Mouse (Mus musculus): ENCODE data around the gene Txnip.

The Txnip gene

GRCm38 (mm10) chr3:96551203-96551602 lies 6.6 kb upstream of the Txnip start:
- peak in 1 of 2 experiments; percentile 37 for DNase-seq (ENCODE audit: low spot score in 2 of 2)

GRCm38 (mm10) chr3:96551890-96552289 lies 5.9 kb upstream of the Txnip start:
- DNase-seq (ENCODE audit: low spot score in 2 of 2): no peak

- DNase-seq (ENCODE audit: low spot score in 2 of 2): no peak
These were observed 4.2 kb upstream of the Txnip start for GRCm38 (mm10) chr3:96553601-96554000.

GRCm38 (mm10) chr3:96554251-96554650 lies 3.5 kb upstream of the Txnip start:
- no peak for DNase-seq (ENCODE audit: low spot score in 2 of 2)

GRCm38 (mm10) chr3:96555041-96555596 lies 2.6 kb upstream of the Txnip start:
- DNase-seq (ENCODE audit: low spot score in 2 of 2): no peak

DNA sequence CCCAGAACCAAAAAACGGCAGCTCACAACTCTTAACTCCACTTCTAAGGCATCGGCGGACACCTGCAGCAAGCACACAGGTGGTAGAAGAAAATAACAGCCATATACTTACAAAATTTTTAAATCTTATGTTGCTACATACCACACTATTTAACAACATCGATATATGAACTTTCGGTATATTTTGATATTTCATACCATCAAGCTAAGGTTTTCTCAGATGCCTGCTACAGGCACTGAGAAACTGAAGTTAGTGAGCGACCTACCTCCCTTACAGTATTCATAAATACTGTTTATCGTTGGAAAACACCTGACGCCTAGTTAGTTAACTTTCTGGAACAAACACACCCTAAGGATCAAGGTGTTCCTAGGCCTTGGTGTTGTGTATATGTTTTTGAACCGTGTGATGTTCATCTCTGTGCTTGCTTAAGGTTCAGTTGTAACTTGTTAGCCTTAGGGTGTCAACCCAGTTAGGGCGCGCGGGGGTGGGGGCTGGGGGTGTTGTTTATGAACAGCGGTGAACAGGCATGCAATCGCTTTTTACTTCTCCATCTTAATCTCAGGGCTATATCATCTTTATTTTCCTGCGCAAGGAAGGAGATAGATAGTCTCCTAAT lies 1.6 kb upstream of the Txnip start:
- DNase-seq (ENCODE audit: low spot score in 2 of 2): no peak

GRCm38 (mm10) chr3:96556651-96557635 lies 814 bp upstream of the Txnip start:
- no peak for DNase-seq (ENCODE audit: low spot score in 2 of 2)

DNA sequence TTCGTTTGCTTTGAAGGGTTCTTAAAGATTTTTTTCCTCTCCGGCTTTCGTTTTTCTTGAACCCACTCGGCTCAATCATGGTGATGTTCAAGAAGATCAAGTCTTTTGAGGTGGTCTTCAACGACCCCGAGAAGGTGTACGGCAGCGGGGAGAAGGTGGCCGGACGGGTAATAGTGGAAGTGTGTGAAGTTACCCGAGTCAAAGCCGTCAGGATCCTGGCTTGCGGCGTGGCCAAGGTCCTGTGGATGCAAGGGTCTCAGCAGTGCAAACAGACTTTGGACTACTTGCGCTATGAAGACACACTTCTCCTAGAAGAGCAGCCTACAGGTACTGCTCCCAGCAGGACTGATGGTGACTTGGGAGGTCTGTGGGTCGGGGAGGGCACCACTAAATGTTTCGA lies 402 bp downstream of the Txnip start:
- DNase-seq (ENCODE audit: low spot score in 2 of 2): no peak

DNA sequence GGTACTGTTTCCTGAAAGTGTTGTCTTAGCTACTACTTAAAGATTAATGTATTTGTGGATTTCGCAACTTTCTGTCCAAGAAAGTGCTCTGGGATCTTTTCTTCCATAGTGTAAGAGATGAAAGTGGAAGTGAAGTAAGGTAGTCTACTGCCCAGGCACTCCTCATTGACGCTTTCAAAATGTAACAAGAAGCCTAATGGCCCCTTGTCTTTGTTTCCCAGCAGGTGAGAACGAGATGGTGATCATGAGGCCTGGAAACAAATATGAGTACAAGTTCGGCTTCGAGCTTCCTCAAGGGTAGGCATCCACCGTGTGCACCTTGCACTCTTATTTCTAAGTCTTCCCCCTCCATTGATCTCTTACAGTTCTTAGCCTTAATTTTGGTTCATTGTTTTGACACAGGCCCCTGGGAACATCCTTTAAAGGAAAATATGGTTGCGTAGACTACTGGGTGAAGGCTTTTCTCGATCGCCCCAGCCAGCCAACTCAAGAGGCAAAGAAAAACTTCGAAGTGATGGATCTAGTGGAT lies 975 bp downstream of the Txnip start:
- DNase-seq (ENCODE audit: low spot score in 2 of 2): no peak

GRCm38 (mm10) chr3:96559398-96559910 lies 1.7 kb downstream of the Txnip start:
- DNase-seq (ENCODE audit: low spot score in 2 of 2): no peak

DNA sequence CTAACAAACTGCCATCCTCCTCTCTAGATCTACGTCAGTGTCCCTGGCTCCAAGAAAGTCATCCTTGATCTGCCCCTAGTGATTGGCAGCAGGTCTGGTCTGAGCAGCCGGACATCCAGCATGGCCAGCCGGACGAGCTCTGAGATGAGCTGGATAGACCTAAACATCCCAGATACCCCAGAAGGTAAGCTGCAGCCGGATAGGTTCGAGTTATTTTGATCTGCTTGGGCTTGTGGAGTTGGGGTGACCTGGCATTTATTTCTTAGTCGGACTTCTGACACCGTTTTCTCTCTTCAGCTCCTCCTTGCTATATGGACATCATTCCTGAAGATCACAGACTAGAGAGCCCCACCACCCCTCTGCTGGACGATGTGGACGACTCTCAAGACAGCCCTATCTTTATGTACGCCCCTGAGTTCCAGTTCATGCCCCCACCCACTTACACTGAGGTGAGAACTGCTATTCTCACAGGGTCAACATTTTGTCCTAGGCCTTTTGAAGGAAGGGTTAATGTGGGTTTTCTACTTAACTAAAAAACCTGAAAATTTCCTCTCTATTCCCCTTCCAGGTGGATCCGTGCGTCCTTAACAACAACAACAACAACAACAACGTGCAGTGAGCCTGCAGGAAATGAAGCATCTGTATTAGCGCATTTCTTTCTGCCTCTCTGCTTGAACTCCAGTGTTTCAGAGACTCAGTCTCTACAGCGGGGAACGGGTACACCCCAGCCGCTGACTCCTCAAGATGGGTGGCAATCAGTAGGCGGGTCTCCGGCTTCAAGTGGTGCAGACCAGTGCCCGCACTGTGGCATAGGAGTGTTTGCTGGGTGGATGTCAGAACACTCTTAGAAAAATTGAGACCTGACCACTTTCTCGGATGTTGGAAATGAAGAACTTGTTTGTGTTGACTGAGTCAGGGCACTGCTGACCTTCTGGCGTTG lies 2.4 kb downstream of the Txnip start:
- no peak for DNase-seq (ENCODE audit: low spot score in 2 of 2)

GRCm38 (mm10) chr3:96560881-96561668 lies 3.3 kb downstream of the Txnip start:
- no peak for DNase-seq (ENCODE audit: low spot score in 2 of 2)

DNA sequence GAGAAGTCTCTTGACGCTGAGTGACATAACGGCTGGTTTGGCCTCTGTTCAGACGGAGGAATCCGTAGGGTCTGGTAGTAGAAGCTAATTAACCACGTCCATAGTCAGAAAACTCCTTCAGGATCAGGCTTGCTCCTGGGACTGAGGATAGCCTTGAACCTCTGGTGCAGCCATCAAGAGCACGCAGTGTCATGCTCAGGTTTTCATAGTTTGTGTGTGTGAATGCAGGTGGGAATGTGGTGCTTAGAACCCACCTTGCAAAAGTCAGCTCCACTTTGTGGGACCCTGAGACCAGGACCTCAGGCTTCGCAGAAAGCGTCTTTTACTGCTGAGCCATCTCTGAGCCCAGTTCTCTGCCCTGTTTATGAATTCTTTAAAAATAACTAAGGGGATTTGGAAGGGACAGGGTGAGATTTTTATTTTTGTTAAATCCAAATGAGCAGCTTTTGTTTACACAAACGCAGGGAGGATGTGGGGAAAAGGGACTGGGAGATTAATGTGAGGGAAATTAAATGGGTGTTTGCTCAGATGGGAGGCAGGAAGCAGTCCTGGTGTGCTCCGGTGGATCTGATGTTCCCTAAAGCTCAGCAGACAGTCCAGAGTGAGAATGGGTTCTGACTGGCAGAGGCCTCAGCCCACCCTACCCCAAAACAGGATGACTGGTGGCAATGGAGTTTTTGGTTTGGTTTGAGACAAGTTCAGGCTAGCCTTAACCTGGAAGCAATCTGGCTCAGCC lies 4.4 kb downstream of the Txnip start:
- no peak for DNase-seq (ENCODE audit: low spot score in 2 of 2)

GRCm38 (mm10) chr3:96563267-96563666 lies 5.5 kb downstream of the Txnip start:
- DNase-seq (ENCODE audit: low spot score in 2 of 2): no peak

GRCm38 (mm10) chr3:96563911-96564632 lies 6.3 kb downstream of the Txnip start:
- DNase-seq (ENCODE audit: low spot score in 2 of 2): no peak

- no peak for DNase-seq (ENCODE audit: low spot score in 2 of 2)
These were observed 6.9 kb downstream of the Txnip start for GRCm38 (mm10) chr3:96564633-96565032.

DNA sequence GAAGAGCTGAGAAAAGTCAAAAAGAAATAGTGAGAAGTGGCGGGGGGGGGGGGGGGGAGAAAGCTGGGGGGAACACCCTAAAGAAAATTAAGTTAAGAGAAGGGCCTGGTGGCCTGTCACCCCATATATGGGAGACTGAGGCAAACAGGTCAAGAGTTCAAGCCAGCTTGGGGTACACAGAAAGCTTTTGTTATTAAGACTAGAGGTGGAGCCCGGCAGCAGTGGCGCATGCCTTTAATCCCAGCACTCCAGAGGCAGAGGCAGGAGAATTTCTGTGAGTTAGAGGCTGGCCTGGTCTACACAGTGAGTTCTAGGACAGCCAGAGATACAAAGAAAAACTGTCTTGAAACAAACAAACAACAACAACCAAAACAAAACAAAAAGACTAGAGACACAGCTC lies 7.3 kb downstream of the Txnip start:
- no peak for DNase-seq (ENCODE audit: low spot score in 2 of 2)

DNA sequence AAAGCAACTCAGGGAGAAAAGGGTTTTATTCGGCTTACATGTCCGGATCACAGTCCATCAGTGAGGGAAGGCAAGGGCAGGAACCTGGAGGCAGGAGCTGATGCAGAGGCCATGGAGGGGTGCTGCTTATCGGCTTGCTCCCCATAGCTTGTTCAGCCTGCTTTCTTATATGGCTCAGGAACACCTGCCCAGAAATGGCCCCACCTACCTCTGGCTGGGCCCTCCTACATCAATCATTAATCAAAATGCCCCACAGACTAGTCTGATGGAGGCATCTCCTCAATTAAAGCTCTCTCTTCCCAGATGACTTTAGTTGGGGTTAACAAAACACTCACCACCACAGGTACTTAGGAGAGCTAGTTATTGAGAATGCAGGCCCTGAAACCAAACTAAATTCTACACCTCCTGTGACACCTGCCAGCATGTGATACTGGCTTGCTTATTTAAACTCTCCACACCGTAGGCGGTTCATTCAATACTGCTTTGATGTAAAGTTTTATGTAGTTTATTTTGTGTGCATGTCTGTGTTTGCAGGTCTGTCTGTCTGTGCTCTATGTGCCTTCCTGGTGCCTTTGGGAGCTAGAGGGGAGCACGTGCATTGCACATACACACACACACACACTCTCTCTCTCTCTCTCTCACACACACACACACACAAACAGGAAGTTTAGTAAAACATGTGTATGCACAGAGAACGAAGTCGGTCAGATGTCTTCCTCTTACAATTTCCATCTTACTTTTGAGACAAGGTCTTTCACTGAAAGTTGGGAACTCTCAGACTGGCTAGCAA lies 9.1 kb downstream of the Txnip start:
- DNase-seq (ENCODE audit: low spot score in 2 of 2): no peak

All from spleen, postnatal 14 days (tissue).